Mouse (Mus musculus): ENCODE data around the gene Agrp.
A peak's percentile ranks its signal among the peaks of the same experiment; 100 is the strongest.
"Not testable (repeated sequence)": the region's sequence is repeated elsewhere in the genome, so short reads cannot be mapped to it uniquely, and the experiment has no call there.

Gene Agrp

GRCm38 (mm10) chr8:105579719-105580118, 57.5 kb downstream of the Agrp start:
- Histone ChIP-seq H3K4me1 (replicated peaks; ENCODE audit: low read depth, low read length) (peaks cover 32% of the 10 kb centered on the region), H3K36me3 (ENCODE audit: insufficient read depth, low read length) (no peaks in the 10 kb centered on the region), H3K4me3 (replicated peaks; ENCODE audit: low read length) (no peak overlapping the region), H3K9me3 (ENCODE audit: low read length) (no peaks in the 10 kb centered on the region), H3K27me3 (ENCODE audit: insufficient read depth, low read length) (peaks cover under 1% of the 10 kb centered on the region; the same call in 1 of the 2 replicates)
- TF ChIP-seq POU5F1 (IDR thresholded peaks at IDR 0.05; ENCODE audit: borderline replicate concordance, low read length) = no peak

- Histone ChIP-seq H3K4me3 (replicated peaks; ENCODE audit: low read length) (no peak overlapping the region), H3K36me3 (ENCODE audit: insufficient read depth, low read length) (no peaks in the 10 kb centered on the region), H3K9me3 (ENCODE audit: low read length) (no peaks in the 10 kb centered on the region), H3K27me3 (ENCODE audit: insufficient read depth, low read length) (no peaks in the 10 kb centered on the region), H3K4me1 (replicated peaks; ENCODE audit: low read depth, low read length) (peaks cover 44% of the 10 kb centered on the region)
- TF ChIP-seq CTCF (conservative IDR thresholded peaks at IDR 0.05; ENCODE audit: low read length) (no peak), POU5F1 (IDR thresholded peaks at IDR 0.05; ENCODE audit: borderline replicate concordance, low read length) (no peak), NANOG (IDR thresholded peaks at IDR 0.05; ENCODE audit: borderline replicate concordance, low read length) (no peak)
Observed at GRCm38 (mm10) chr8:105575538-105575937, 61.7 kb downstream of the Agrp start.

GRCm38 (mm10) chr8:105574741-105575140, 62.5 kb downstream of the Agrp start:
- Histone ChIP-seq H3K4me1 (replicated peaks; ENCODE audit: low read depth, low read length) (peaks cover 41% of the 10 kb centered on the region), H3K36me3 (ENCODE audit: insufficient read depth, low read length) (no peaks in the 10 kb centered on the region), H3K4me3 (replicated peaks; ENCODE audit: low read length) (no peak overlapping the region), H3K9me3 (ENCODE audit: low read length) (no peaks in the 10 kb centered on the region), H3K27me3 (ENCODE audit: insufficient read depth, low read length) (no peaks in the 10 kb centered on the region)
- TF ChIP-seq CTCF (conservative IDR thresholded peaks at IDR 0.05; ENCODE audit: low read length) = no peak
- no peak for TF ChIP-seq NANOG (IDR thresholded peaks at IDR 0.05; ENCODE audit: borderline replicate concordance, low read length)
- TF ChIP-seq POU5F1 (IDR thresholded peaks at IDR 0.05; ENCODE audit: borderline replicate concordance, low read length) = no peak

- Histone ChIP-seq H3K27me3 (ENCODE audit: insufficient read depth, low read length) (no peaks in the 10 kb centered on the region), H3K4me1 (replicated peaks; ENCODE audit: low read depth, low read length) (peaks cover 39% of the 10 kb centered on the region), H3K9me3 (ENCODE audit: low read length) (no peaks in the 10 kb centered on the region), H3K36me3 (ENCODE audit: insufficient read depth, low read length) (peaks cover 4% of the 10 kb centered on the region; the same call in 1 of the 2 replicates), H3K4me3 (replicated peaks; ENCODE audit: low read length) (no peak overlapping the region)
- no peak for TF ChIP-seq NANOG (IDR thresholded peaks at IDR 0.05; ENCODE audit: borderline replicate concordance, low read length)
Observed at GRCm38 (mm10) chr8:105573427-105573826, 63.8 kb downstream of the Agrp start.

- Histone ChIP-seq H3K4me1 (replicated peaks; ENCODE audit: low read depth, low read length) (peaks cover 55% of the 10 kb centered on the region), H3K36me3 (ENCODE audit: insufficient read depth, low read length) (peaks cover 4% of the 10 kb centered on the region; the same call in 1 of the 2 replicates), H3K9me3 (ENCODE audit: low read length) (no peaks in the 10 kb centered on the region), H3K4me3 (replicated peaks; ENCODE audit: low read length) (no peak overlapping the region), H3K27me3 (ENCODE audit: insufficient read depth, low read length) (peaks cover 7% of the 10 kb centered on the region)
- TF ChIP-seq POU5F1 (IDR thresholded peaks at IDR 0.05; ENCODE audit: borderline replicate concordance, low read length) (no peak), CTCF (conservative IDR thresholded peaks at IDR 0.05; ENCODE audit: low read length) (no peak), NANOG (IDR thresholded peaks at IDR 0.05; ENCODE audit: borderline replicate concordance, low read length) (no peak)
Observed at GRCm38 (mm10) chr8:105571810-105572209, 65.4 kb downstream of the Agrp start.

- Histone ChIP-seq H3K4me3 (replicated peaks; ENCODE audit: low read length) (peak overlapping the region; percentile 91), H3K9me3 (ENCODE audit: low read length) (no peaks in the 10 kb centered on the region), H3K27me3 (ENCODE audit: insufficient read depth, low read length) (peaks cover 10% of the 10 kb centered on the region), H3K4me1 (replicated peaks; ENCODE audit: low read depth, low read length) (peaks cover 42% of the 10 kb centered on the region), H3K36me3 (ENCODE audit: insufficient read depth, low read length) (peaks cover 11% of the 10 kb centered on the region; the same call in 1 of the 2 replicates)
- TF ChIP-seq NANOG (IDR thresholded peaks at IDR 0.05; ENCODE audit: borderline replicate concordance, low read length) (no peak), POU5F1 (IDR thresholded peaks at IDR 0.05; ENCODE audit: borderline replicate concordance, low read length) (no peak), CTCF (conservative IDR thresholded peaks at IDR 0.05; ENCODE audit: low read length) (no peak)
Observed at GRCm38 (mm10) chr8:105566703-105567595, 70.2 kb downstream of the Agrp start.

GRCm38 (mm10) chr8:105565952-105566702, 71.1 kb downstream of the Agrp start, which contains the start of gene Atp6v0d1:
Gene Atp6v0d1 (minus strand): TSS chr8:105566047.
- TF ChIP-seq NANOG (IDR thresholded peaks at IDR 0.05; ENCODE audit: borderline replicate concordance, low read length) (no peak), CTCF (conservative IDR thresholded peaks at IDR 0.05; ENCODE audit: low read length) (peak; percentile 40), POU5F1 (IDR thresholded peaks at IDR 0.05; ENCODE audit: borderline replicate concordance, low read length) (no peak)
- Histone ChIP-seq H3K4me1 (replicated peaks; ENCODE audit: low read depth, low read length) (peaks cover 37% of the 10 kb centered on the region), H3K9me3 (ENCODE audit: low read length) (no peaks in the 10 kb centered on the region)

GRCm38 (mm10) chr8:105565401-105565881, 71.8 kb downstream of the Agrp start:
- no peaks in the 10 kb centered on the region for H3K9me3 ChIP-seq (ENCODE audit: low read length)
- no peak for TF ChIP-seq POU5F1 (IDR thresholded peaks at IDR 0.05; ENCODE audit: borderline replicate concordance, low read length)
- no peak for TF ChIP-seq CTCF (conservative IDR thresholded peaks at IDR 0.05; ENCODE audit: low read length)
- TF ChIP-seq NANOG (IDR thresholded peaks at IDR 0.05; ENCODE audit: borderline replicate concordance, low read length) = no peak
- H3K36me3 ChIP-seq (ENCODE audit: insufficient read depth, low read length) = peaks cover 13% of the 10 kb centered on the region; the same call in 1 of the 2 replicates
- peaks cover 37% of the 10 kb centered on the region for H3K4me1 ChIP-seq (replicated peaks; ENCODE audit: low read depth, low read length)
- peak overlapping the region; percentile 91 for H3K4me3 ChIP-seq (replicated peaks; ENCODE audit: low read length)
- peaks cover 10% of the 10 kb centered on the region for H3K27me3 ChIP-seq (ENCODE audit: insufficient read depth, low read length)

More at GRCm38 (mm10) chr8:105565952-105566702, 71.1 kb downstream of the Agrp start, which contains the start of gene Atp6v0d1:
- Histone ChIP-seq H3K36me3 (ENCODE audit: insufficient read depth, low read length) (peaks cover 13% of the 10 kb centered on the region; the same call in 1 of the 2 replicates), H3K4me3 (replicated peaks; ENCODE audit: low read length) (peak within 1 kb of the TSS; percentile 91), H3K27me3 (ENCODE audit: insufficient read depth, low read length) (peaks cover 10% of the 10 kb centered on the region)

- not testable (repeated sequence) for H3K9me3 ChIP-seq (ENCODE audit: low read length)
- Histone ChIP-seq H3K4me1 (replicated peaks; ENCODE audit: low read depth, low read length) (peaks cover 32% of the 10 kb centered on the region), H3K4me3 (replicated peaks; ENCODE audit: low read length) (peak overlapping the region; percentile 91), H3K27me3 (ENCODE audit: insufficient read depth, low read length) (peaks cover 10% of the 10 kb centered on the region), H3K36me3 (ENCODE audit: insufficient read depth, low read length) (peaks cover 19% of the 10 kb centered on the region)
Observed at GRCm38 (mm10) chr8:105564573-105565229, 72.5 kb downstream of the Agrp start.

Measured in E14TG2a.4 (cell line).